Mouse (Mus musculus): ENCODE measurements around the gene Rinl.

DNA sequence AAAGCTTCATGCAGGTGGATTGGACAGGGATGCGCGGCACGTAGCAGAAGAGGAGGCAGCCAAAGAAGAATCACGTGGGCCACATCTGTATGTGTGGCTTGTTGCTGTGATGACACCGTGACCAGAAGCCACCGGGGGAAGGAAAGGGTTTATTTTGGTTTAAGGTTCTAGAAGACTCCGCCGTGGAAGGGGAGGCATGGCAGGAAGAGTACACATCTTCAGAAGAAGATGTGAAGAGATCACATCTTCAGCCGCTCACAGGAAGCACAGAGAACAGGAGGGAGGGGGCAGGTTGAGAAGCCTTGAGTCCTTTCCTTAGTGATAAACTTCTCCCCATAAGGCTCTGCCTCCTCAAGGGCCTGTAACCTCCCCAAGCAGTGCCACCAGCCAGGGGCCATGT is 11.2 kb downstream of the Rinl start:
- TF ChIP-seq POLR2A (IDR thresholded peaks at IDR 0.05; ENCODE audit: insufficient read depth, low read depth, low read length): no peak
- TF ChIP-seq CTCF (IDR thresholded peaks at IDR 0.05): no peak

All from heart, adult 2 months (tissue).